Mouse (Mus musculus): ENCODE measurements around the gene Gm37240. TPM values are rescaled to one million over a fixed set of nuclear protein-coding genes. Genes with fewer than 3 reads are reported as not detected.

Gene Gm37240
- polyA plus RNA-seq, 1 experiment: not detected

DNA sequence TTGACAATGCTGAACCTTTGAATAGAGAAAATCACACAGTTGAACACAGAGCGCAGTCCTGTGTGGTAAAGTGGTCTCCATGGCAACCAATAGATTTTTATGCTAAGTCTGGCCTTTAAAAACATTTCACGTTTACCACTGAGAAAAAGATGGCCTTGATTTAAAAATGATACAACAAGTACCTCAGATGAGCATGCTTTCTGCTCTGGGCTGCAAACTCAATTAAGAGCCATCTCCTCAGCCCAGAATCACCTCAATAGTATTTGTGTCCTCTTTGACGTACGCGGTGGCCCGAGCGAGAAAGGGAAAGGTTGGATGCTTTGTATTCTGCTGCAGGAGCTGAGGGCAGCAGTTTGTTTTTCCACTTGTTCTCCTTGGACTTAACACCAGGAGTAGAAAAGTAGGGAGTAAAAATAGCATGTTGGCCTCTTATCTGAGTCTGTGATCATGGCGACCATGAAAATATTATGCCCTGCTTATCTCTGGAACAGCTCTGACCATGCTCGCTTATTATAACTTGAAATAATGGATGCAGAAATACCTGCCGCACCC, 548.0 kb downstream of the Gm37240 start:
- Histone ChIP-seq H3K4me1 (ENCODE audit: control insufficient read depth, insufficient read depth, insufficient read length, low read length) (no peaks in the 10 kb centered on the region), H3K4me3 (ENCODE audit: insufficient read depth, low read depth, low read length) (no peak overlapping the region), H3K27ac (replicated peaks; ENCODE audit: low read depth, low read length) (no peak overlapping the region)

GRCm38 (mm10) chr3:85338755-85339095, 548.6 kb downstream of the Gm37240 start:
- Histone ChIP-seq H3K4me1 (ENCODE audit: control insufficient read depth, insufficient read depth, insufficient read length, low read length) (no peaks in the 10 kb centered on the region), H3K4me3 (ENCODE audit: insufficient read depth, low read depth, low read length) (no peak overlapping the region), H3K27ac (replicated peaks; ENCODE audit: low read depth, low read length) (no peak overlapping the region)

GRCm38 (mm10) chr3:85337881-85338754, 549.2 kb downstream of the Gm37240 start:
- no peaks in the 10 kb centered on the region for H3K4me1 ChIP-seq (ENCODE audit: control insufficient read depth, insufficient read depth, insufficient read length, low read length)
- no peak overlapping the region for H3K4me3 ChIP-seq (ENCODE audit: insufficient read depth, low read depth, low read length)
- H3K27ac ChIP-seq (replicated peaks; ENCODE audit: low read depth, low read length): no peak overlapping the region

- no peaks in the 10 kb centered on the region for H3K4me1 ChIP-seq (ENCODE audit: control insufficient read depth, insufficient read depth, insufficient read length, low read length)
- H3K4me3 ChIP-seq (ENCODE audit: insufficient read depth, low read depth, low read length): no peak overlapping the region
- no peak overlapping the region for H3K27ac ChIP-seq (replicated peaks; ENCODE audit: low read depth, low read length)
Measured at GRCm38 (mm10) chr3:85335517-85335916, 551.8 kb downstream of the Gm37240 start.

DNA sequence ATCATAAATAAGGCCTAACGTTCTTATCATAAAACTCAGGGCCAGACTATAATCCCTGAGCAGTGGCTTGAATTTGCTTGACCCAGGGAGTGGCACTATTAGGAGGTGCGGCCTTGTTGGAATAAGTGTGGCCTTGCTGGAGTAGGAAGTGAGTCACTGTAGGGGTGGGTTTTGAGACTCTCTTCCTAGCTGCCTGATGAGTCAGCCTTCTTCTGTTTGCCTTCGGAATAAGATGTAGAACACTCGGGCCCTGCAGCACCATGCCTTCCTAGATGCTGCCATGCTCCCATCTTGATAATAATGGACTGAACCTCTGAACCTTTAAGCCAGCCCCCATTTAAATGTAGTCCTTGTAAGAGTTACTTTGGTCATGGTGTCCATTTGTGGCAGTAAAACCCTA, 555.0 kb downstream of the Gm37240 start:
- Histone ChIP-seq H3K4me1 (ENCODE audit: control insufficient read depth, insufficient read depth, insufficient read length, low read length) (no peaks in the 10 kb centered on the region), H3K4me3 (ENCODE audit: insufficient read depth, low read depth, low read length) (no peak overlapping the region), H3K27ac (replicated peaks; ENCODE audit: low read depth, low read length) (no peak overlapping the region)

- no peak overlapping the region for H3K4me3 ChIP-seq (ENCODE audit: insufficient read depth, low read depth, low read length)
- H3K4me1 ChIP-seq (ENCODE audit: control insufficient read depth, insufficient read depth, insufficient read length, low read length): no peaks in the 10 kb centered on the region
- no peak overlapping the region for H3K27ac ChIP-seq (replicated peaks; ENCODE audit: low read depth, low read length)
Measured at GRCm38 (mm10) chr3:85318256-85318655, 569.1 kb downstream of the Gm37240 start.

GRCm38 (mm10) chr3:85317306-85317705, 570.0 kb downstream of the Gm37240 start:
- Histone ChIP-seq H3K4me1 (ENCODE audit: control insufficient read depth, insufficient read depth, insufficient read length, low read length) (no peaks in the 10 kb centered on the region), H3K27ac (replicated peaks; ENCODE audit: low read depth, low read length) (no peak overlapping the region), H3K4me3 (ENCODE audit: insufficient read depth, low read depth, low read length) (no peak overlapping the region)

DNA sequence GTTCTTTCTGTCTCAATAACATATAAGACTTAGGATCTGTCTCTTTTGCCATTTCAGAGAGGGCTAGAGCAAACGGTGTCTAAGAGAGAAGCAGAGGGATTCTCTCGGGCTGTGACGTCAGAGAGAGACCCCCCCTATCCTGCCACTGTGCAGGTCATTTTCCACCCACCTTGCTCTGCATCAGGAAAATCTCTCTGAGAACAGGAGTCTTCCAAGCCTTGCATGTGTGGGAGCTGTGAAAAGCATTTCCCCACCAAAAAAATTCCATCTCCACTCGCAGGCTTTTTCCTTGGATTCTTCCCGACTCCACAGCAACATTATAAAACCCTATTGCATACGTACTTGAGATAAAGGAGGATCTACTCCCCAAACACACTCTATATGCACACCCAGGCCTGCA, 572.4 kb downstream of the Gm37240 start:
- no peak overlapping the region for H3K4me3 ChIP-seq (ENCODE audit: insufficient read depth, low read depth, low read length)
- no peaks in the 10 kb centered on the region for H3K4me1 ChIP-seq (ENCODE audit: control insufficient read depth, insufficient read depth, insufficient read length, low read length)
- no peak overlapping the region for H3K27ac ChIP-seq (replicated peaks; ENCODE audit: low read depth, low read length)

- no peaks in the 10 kb centered on the region for H3K4me1 ChIP-seq (ENCODE audit: control insufficient read depth, insufficient read depth, insufficient read length, low read length)
- H3K27ac ChIP-seq (replicated peaks; ENCODE audit: low read depth, low read length): no peak overlapping the region
- H3K4me3 ChIP-seq (ENCODE audit: insufficient read depth, low read depth, low read length): no peak overlapping the region
Measured at GRCm38 (mm10) chr3:85313646-85314255, 573.6 kb downstream of the Gm37240 start.

GRCm38 (mm10) chr3:85311176-85311575, 576.1 kb downstream of the Gm37240 start:
- H3K4me1 ChIP-seq (ENCODE audit: control insufficient read depth, insufficient read depth, insufficient read length, low read length): no peaks in the 10 kb centered on the region
- no peak overlapping the region for H3K27ac ChIP-seq (replicated peaks; ENCODE audit: low read depth, low read length)
- H3K4me3 ChIP-seq (ENCODE audit: insufficient read depth, low read depth, low read length): no peak overlapping the region

- H3K27ac ChIP-seq (replicated peaks; ENCODE audit: low read depth, low read length): no peak overlapping the region
- no peak overlapping the region for H3K4me3 ChIP-seq (ENCODE audit: insufficient read depth, low read depth, low read length)
- no peaks in the 10 kb centered on the region for H3K4me1 ChIP-seq (ENCODE audit: control insufficient read depth, insufficient read depth, insufficient read length, low read length)
Measured at GRCm38 (mm10) chr3:85310401-85310989, 576.8 kb downstream of the Gm37240 start.

GRCm38 (mm10) chr3:85309168-85309567, 578.1 kb downstream of the Gm37240 start:
- Histone ChIP-seq H3K27ac (replicated peaks; ENCODE audit: low read depth, low read length) (no peak overlapping the region), H3K4me3 (ENCODE audit: insufficient read depth, low read depth, low read length) (no peak overlapping the region), H3K4me1 (ENCODE audit: control insufficient read depth, insufficient read depth, insufficient read length, low read length) (no peaks in the 10 kb centered on the region)

- Histone ChIP-seq H3K4me3 (ENCODE audit: insufficient read depth, low read depth, low read length) (no peak overlapping the region), H3K4me1 (ENCODE audit: control insufficient read depth, insufficient read depth, insufficient read length, low read length) (no peaks in the 10 kb centered on the region)
Measured at GRCm38 (mm10) chr3:85308706-85309105, 578.6 kb downstream of the Gm37240 start.

DNA sequence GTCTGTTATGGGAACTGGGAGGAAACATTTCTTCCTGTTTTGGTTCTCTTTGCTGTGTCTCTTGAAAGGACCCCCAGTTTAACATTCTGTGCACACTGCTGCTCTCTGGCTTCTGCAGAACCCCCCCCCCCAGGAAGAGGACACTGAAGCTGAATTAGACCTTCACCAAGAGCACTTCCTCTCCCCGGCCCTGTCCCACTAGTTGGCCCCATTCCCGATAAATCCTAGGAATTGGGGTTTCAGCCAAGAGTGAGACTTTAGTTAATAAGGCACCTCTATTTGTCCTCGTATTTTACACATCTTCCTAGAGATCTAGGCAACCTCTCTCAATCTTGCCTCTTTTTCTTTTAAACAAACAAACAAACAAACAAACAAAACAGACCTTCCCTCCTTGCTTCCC, 585.5 kb downstream of the Gm37240 start:
- Histone ChIP-seq H3K4me1 (ENCODE audit: control insufficient read depth, insufficient read depth, insufficient read length, low read length) (no peaks in the 10 kb centered on the region), H3K27ac (replicated peaks; ENCODE audit: low read depth, low read length) (no peak overlapping the region), H3K4me3 (ENCODE audit: insufficient read depth, low read depth, low read length) (no peak overlapping the region)

More at GRCm38 (mm10) chr3:85308706-85309105, 578.6 kb downstream of the Gm37240 start:
- H3K27ac ChIP-seq (replicated peaks; ENCODE audit: low read depth, low read length): no peak overlapping the region

GRCm38 (mm10) chr3:85301336-85301735, 586.0 kb downstream of the Gm37240 start:
- Histone ChIP-seq H3K4me3 (ENCODE audit: insufficient read depth, low read depth, low read length) (no peak overlapping the region), H3K4me1 (ENCODE audit: control insufficient read depth, insufficient read depth, insufficient read length, low read length) (no peaks in the 10 kb centered on the region), H3K27ac (replicated peaks; ENCODE audit: low read depth, low read length) (no peak overlapping the region)
